Mouse (Mus musculus): ENCODE results near the gene Sh2d3c.
A peak's percentile ranks its signal among the peaks of the same experiment; 100 is the strongest.

Gene Sh2d3c

DNA sequence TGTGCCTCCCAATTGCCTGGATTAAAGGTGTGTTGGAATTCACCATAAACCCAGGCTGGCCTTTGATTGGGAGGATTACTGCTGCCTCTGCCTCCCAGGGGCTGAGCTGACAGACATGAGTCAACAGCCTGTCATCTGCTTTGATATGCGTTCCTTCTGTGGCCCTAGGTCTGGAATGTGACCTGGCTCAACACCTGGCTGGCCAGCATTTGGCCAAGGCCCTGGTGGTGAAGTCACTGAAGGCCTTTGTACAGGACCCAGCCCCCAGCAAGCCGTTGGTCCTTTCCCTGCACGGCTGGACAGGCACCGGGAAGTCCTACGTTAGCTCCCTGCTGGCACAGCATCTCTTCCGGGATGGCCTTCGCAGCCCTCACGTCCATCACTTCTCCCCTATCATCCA lies 37.6 kb downstream of the Sh2d3c start:
- no peak for DNase-seq

DNA sequence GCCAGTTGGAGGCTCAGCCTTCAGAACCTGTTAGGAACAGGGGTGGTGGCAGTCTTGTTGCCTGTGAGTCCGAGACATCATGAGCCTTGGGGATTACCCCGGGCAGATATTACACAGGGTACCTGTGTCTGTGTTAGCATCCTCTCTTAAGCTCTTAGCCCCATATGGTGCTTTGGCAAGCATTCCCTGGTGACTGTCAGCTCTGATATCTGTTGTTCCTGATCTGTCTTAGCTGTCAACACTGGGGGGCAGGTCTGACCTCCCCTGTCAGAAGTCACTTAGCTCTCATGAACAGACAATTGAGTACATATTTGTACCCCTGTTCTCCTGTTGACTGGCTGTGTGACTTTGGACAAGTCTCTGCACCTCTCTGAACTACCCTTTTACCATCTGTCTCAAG lies 38.1 kb downstream of the Sh2d3c start:
- no peak for DNase-seq

DNA sequence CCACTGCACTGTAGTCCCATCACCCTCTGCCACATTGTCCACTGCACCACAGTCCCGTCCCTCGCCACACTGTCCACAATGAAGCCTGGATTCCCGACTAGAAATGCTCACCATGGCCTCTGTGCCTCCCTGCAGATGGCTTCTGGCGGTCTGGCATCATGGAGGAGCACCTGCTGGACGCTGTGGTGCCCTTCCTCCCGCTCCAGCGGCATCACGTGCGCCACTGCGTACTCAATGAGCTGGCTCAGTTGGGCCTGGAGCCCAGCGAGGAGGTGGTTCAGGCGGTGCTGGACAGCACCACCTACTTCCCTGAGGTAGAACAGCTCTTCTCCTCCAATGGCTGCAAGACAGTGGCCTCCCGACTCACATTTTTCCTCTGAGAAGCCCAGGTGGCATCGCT lies 40.5 kb downstream of the Sh2d3c start:
- no peak for DNase-seq

DNA sequence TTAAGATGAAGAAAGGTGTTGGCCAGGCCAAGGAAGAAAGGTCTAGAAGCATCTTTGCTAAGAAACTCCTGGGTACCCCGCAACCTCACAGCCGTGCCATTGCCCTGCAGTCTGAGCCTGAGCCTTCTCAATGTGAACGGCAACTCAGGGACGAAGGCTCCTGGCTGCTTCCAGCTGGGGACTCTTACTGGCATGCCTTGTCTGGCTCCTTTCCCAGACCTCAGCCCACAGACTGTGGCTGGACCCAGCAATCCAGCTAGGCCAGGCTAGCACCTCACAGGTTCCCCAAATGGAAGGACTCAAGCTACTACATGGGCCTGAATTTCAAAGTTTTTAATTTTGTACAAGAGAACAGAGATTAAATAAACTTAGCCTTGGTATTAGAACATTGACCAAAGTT lies 41.0 kb downstream of the Sh2d3c start:
- DNase-seq: no peak

DNA sequence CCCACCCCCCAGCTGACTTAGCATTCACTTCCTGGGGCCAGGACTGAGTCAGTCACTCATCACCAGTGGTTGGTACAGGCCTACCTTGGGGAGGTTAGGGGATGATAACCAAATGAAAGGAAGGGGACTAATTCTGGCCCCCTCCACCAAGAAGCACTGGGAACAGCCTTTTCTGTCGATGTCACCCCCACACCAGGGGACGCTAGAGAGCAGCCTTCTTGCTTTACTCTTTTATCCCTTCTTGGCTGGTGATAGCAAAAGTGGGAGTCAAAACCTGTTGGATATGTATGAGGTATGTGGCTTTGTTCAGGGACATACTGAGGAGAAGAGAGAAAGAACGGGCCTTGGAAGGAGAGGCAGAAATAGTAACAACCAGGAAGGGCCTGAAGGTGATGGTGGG lies 42.5 kb downstream of the Sh2d3c start:
- no peak for DNase-seq

DNA sequence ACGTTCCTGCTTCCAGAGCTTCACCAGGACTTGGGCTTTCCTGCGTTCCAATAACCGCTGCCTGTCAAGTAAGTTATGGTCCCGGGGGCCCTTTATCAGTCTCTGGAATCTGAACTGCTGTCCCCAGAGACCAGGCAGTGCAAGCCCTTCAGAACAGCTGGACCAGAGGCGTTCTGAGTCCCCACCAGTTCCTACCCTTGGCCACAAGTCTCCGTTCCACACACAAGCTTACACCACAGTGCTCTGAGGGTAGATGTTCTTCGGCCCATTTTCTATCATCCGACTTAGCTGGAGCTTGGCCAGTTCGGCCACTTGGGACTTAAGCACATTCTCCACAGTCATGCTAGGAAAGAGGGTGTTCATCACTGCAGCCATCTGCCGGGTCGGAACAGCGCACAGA lies 46.4 kb downstream of the Sh2d3c start:
- DNase-seq: peak; percentile 28

DNA sequence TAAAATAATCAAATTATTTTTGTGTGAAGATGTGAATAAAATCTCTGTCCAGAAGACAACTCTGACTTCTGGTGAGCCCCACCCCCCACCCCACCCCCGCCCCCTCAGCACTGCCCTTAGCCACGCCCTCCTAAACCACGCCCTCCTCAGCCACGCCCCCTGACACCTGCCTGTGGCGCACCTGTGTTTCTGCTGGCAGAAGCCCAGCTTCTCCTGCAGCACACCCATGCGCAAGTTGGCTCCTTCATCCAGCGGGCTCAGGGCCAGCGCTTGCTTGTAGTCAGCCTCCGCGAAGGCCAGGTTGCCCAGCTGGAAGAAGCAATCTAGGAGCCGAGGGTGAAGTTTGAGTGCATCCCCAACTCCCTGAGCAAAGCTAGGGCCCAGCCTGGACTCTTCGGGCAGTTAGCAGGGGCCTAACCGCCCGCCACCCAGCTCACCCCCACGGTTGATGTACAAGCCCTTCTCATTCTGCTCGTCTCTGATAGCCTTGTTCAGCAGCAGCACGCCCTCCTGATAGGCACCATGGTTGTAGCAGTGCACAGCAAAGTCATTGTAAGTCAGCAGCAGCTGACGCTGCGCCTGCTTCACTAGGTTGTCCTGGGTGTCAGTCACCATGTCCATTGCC lies 47.9 kb downstream of the Sh2d3c start:
- DNase-seq: peak; percentile 67

DNA sequence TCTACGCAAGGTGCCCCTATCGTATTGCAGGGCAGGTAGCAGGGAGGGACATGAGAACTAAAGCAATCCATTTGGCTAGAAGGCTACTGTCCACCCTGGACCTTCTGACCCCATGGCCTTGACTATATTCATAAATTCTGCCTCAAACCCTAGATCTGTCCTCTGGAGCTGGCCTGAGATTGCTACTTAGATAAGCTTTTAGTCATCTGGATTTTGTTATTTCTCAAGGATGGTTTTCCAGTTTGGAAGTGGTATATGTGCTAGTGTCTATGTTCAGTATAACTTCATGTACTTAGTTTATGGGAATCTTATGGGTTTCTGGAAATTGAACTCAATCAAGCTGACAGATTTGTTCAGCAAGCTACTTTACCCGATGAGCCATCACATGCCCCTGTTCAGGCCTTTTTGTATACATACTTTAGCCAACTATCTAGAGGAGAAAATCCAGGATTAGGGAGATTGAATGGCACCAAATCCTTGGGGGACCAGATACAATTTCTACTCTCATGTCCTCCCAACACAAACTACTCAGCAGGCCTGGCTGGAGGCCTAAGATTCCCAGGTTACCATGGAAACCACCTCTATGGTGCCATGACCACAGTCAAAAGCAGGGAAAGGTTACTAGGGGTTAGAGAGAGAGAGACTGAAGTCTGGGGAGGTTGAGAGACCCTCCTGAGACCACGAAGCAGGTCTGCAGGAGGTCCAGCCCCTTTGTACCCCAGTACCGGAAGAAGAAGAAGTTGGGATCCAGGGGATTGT lies 48.7 kb downstream of the Sh2d3c start:
- no peak for DNase-seq

DNA sequence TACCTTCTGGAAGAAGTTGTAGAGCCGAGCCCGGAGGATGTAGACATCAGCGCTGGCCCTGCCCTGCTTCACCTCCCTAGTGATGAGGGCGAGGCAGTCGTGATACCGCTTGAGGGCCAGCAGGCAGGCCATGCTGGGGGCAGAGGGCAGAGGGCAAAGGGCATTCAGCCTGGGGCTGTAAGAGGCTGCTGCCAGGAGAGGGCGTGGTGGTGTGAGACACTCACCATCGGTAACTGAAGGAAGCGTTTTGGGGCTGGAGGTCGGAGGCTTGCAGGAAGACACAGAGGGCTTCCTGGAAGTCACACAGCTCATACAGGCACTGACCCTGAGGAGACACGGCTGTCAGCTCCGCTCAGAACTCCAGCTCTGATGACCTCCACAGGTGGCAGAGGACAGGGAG lies 51.0 kb downstream of the Sh2d3c start:
- DNase-seq: peak; percentile 47

DNA sequence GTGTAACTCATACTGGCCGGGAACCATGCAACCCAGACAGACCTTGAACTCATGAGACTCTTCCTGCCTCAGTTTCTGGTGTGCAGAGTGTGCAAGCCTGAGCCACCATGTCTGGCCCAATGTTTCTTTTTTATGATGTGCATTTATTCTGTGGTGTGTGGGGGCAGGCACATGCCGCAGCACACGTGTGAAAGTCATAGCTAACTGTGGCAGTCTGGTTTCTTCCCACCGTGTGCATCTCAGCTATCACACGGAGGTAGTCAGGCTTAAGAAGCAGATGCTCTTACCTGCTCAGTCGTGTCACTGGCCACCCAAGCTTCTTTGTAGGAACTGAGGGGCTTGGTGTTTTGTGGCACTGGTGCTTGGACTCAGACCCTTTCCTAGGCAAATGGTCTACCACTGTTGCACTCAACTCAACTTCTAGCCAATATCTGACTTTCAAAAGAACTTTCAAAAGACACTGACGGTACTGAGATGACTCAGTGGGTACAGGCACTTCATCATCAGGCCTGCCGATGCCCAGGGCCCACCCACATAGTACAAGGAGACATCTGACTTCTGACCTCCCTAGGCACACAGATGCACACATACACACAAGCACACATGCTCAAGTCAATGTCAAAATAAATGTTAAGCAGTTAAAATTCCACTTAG lies 51.9 kb downstream of the Sh2d3c start:
- no peak for DNase-seq

DNA sequence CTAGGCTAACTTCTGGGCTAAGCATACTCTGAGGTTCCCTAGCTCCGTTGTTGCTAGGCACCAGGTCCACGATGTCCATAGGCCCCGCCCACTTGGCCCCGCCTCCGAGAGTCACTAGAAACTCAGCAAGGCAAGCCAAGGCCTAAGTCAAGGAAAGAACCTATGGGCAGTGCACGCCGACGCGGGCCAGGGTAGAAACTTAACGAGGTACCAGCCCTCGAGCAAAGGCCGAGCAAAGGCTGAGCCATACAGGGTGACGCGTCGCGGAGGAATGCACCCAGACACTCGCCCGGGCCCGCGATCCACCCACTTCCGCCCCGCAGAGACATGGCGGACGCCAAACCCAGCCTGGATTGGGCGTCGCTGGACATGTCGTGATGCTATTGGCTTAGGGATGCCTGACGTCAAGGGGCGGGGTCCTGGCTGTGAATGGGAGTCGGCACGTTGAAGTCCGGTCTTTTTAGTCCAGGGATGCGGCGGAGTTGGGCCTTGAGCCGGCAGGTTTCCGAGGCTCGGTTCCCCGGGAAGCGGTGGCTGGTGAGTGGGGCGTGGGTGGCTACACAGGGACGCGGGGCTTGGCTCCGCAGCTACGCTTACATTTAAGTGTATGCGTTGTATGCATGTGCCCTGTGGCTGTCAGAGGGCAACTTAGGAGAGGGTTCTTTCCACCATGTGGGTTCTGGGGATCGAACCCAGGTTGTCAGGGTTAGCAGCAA lies 54.7 kb downstream of the Sh2d3c start, which contains the start of the genes Ttc16 and Ptrh1:
Ttc16 (minus strand) TSS at position 275 of the 716 bp plus-strand sequence.
Ptrh1 (plus strand) TSS at position 428 of the 716 bp plus-strand sequence.
- DNase-seq: peak; percentile 99

DNA sequence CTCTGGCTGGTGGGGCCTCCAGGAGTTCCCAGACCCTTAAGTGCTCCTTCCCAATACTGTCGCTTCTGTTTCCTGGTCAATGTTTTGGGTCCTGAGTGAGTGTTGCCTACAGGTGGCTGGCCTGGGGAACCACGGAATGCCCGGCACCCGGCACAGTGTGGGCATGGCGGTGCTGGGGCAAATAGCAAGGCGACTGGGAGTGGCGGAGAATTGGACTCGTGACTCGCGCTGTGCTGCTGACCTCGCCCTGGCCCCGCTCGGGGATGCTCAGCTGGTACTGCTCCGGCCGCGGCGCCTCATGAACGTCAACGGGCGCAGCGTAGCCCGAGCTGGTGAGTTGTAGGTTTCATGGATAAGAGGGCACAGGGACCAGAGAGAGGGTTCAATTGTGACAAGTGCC lies 55.3 kb downstream of the Sh2d3c start:
- no peak for DNase-seq

DNA sequence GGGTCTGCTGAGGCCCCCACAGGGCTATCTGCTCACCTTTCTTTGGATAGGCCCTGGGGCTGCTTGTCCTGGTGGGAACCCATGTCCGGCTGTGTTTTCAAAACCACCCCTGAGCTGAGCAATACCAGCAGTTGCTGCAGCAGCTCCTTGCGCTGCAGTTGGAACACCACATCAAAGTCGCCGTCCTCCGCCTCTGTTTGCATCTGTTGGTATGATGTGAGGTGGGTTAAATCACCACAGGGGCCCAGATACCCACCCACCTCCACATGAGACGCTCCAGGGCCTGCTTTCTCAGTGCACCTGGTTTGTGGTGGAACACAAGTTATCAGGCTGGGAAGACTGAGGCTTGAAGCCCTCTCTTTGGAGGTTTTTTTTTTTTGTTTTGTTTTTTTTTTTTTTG lies 57.2 kb downstream of the Sh2d3c start:
- no peak for DNase-seq

DNA sequence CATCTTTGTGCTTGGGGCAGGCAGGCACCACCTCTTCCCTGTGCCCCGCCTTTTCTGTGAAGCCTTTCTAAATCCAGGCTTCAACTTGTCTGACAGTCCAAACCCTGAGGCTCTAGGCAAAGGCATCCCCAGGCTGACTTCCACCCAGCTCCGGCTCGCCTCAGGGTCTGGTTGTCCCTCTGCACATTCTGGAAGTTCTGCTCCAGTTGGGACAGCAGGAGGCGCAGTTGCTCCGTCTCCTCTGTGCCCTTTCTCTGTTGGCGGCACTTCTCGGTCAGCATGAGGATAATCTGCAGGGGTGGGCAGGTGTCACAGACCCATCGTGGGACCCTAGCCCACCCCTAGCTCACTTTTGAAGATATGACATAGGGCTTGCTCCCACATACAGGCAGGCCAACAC lies 58.3 kb downstream of the Sh2d3c start:
- peak; percentile 63 for DNase-seq

DNA sequence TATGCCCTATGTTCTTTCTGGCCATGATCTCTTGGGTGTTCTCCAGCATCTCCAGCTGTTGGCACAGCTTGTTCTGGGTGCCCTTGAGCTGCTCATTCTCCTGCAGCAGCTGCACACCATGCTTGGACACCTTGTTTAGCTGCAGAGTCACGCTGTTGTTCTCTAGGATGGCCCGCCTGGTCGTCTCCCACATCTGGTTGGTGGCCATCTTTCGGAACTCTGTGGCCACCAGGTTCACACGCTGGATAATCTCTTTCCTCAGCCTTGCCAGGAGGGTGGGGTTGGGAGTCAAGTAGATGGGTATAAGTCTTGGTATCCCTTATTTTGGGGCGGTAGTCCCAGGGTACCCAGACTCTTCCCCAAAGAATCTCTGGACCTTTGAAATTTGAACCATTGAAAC lies 58.9 kb downstream of the Sh2d3c start:
- DNase-seq: no peak

DNA sequence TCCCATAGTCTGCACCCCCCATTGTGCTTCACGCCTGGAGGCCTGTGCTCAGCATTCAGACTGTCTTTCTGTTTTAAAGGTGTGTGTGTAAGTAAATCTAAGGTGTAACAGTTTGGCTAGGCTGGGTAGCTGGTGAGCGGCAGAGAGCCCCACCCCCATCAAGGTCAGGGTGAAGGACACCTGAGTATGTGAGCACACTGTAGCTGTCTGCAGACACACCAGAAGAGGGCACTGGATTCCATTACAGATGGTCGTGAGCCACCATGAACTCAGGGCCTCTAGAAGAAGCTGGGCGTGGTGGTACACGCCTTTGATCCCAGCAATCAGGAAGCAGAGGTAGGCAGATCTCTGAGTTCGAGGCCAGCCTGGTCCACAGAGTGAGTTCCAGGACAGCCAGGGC lies 60.9 kb downstream of the Sh2d3c start:
- no peak for DNase-seq

DNA sequence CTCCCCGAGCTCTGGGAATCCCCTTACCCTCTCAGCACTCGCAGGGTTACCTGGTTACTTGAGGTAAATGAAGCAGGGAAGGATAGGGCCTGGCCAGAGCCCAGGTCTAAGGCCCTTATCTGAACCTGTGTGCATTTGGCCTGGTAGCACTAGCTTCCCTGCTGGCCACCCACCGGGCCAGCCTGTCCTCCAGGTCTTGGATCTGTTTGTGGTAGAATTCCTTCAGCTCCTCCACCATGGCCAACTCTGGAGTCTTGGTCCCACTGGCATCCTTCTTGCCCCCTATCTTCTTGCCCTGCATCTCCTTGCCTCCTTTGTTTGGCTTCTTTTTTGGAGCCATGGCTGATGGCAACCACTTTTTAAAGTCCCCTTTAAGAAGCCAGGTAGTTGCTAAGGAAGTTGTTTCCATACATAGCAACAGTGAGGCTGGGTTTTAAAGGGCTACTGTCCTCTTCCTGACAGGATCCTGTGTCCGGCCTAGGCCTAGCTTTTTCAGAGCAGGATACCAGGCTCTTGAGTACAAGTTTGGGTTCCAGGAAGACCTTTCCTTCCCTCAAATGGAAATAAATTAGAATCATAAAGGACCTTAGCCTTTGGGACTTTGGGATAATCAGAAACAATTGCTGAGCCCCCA lies 63.3 kb downstream of the Sh2d3c start, which contains the start of gene Cfap157:
Cfap157 (minus strand) TSS at position 381 of the 634 bp plus-strand sequence.
- peak; percentile 13 for DNase-seq

DNA sequence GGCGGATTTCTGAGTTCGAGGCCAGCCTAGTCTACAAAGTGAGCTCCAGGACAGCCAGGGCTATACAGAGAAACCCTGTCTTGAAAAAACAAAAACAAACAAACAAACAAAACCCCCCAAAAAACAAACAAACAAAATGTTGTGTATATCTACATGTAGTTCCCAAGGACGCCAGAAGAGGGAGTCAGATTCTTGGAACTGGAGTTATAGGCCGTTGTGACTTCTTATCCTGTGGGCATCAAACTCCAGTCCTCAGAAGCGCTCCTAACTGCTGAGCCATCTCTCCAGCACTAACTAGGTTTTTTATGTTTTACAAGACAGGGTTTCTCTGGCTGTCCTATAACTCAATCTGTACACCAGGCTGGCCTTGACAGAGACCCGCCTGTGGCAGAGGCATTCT lies 66.3 kb downstream of the Sh2d3c start:
- no peak for DNase-seq

DNA sequence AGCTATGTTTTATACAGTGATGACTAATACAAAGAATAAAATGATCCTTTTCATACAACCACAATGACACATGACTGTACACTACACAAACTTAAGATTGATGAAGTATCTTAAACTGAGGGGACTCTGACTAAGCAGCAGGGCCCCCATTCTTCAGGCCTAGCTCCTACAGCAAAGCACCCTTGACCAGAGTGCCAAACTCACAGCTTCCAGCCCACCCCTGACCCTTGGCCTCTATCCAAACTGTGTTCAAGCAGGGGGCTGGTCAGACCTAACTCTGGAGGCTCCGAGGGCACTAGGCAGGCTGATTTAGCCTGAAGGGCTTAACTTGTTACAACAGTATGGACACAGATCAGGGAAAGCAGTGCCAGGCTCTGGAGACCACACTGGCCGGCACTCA lies 67.7 kb downstream of the Sh2d3c start:
- DNase-seq: no peak

DNA sequence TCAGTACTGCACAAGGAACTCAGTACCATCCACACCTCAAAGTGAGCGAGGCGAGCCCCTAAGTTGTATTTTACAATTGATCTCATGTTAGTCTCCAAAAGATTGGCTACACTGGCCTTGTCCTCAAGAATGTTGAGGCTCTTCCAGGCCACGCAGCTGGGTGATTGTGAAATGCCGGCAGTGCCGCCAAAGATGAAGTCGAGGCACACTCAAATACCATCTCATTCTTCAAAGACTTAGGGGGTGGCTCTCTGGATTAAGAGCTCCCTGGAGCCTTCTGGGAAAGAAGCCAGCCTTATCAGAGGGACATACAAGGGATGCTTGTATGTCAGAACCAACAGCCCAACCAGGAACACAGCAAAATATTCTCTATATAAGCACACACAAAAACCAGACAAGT lies 70.4 kb downstream of the Sh2d3c start:
- DNase-seq: no peak

DNA sequence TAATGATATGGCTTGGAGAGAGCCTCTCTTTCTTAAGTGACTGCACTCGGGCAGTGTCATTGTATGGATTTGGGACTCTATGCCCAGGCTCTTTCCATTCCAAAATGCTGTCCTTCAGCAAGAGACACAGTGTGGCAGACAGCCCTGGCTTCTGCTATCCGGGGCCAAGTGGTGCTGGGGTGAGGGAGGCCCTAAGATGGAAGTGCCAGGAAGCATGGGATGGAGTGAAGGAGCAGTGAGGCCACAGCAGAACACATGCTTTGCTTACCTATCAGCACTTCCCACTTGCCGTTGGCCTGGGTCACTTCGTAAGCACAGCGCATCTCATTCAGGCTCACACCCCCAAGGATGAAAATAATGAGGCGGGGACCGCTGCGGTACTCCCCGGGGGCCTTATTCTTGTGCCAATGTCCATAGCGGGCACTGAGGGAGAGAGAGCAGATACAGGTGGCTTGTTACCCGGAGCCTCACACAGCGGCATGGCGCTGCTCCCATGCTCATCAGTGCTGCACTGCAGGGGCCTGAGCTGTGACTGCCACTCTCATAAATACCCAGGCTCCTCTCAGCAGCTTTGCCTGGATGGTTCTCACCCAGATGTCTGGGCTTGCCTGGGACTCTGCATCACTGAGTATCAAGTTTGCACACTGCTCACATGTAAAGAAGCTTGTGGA lies 75.0 kb downstream of the Sh2d3c start:
- no peak for DNase-seq

DNA sequence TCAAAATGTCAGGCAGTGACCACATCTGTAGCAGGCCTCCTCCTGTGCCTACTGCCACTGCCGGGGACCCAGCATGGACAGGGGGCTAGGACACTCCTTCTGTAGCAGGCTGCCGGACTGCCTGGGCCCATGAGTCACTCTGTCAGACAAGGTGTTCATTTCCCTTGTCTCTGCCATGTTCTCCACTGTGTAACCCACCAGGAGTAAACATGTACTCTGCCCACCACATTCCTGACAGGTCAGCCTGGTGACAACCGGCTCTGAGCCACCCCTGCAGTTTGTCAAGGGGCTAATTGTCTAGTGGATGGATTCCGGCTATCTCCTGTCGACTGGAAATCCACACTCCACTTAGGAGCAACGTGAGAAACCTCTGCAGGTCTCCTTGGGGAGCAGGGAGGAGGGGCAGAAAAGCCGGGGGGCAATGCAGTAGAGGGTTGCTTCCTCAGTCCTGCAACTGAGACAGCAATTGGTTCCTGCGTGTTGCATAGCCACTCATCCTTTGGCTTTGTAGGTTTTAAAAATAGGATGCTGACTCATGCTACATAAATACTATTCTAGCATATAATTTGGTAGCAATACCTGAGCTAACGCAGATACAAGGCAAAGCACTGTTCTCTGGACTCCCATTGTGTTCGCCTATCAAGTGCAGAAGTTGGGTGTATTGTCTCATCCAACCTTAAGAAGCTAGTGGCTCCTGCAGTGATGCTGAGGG lies 77.6 kb downstream of the Sh2d3c start:
- no peak for DNase-seq
